Mouse (Mus musculus) kidney, postnatal 14 days (tissue): ENCODE results near the gene Znhit2.
"Not testable (repeated sequence)": the region's sequence is repeated elsewhere in the genome, so short reads cannot be mapped to it uniquely, and the experiment has no call there.

Experiments used
- DNase-seq: peaks from one replicate; pipeline ENCODE4 v3.0.0; 2022; ENCODE audit warnings: mixed read lengths

The Znhit2 gene

DNA sequence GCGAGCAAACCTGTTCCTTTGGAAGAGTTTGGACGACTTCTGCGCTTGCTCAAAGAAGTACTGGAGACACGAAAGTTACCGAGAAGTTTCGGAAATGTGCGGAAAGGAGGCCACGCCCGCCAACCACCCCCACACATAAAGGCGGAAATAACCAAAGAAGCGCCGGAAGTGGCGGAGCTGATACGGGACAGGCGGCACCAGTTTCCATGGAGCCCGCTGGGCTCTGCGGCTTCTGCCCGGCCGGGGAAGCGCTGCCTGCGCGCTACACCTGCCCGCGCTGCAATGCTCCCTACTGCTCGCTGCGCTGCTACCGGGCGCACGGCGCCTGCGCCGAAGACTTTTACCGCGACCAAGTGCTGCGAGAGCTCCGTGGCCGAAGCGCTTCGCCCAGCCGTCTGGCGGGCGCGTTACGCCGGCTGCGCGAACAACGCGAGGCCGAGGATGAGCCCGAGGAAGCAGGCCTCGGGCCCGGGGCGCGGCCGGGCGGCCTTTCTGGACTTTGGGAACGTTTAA is at the start of gene Znhit2:
TSS of gene Znhit2 (plus strand) at position 172 of the 513 bp plus-strand sequence.
- DNase-seq: peak; percentile 96

DNA sequence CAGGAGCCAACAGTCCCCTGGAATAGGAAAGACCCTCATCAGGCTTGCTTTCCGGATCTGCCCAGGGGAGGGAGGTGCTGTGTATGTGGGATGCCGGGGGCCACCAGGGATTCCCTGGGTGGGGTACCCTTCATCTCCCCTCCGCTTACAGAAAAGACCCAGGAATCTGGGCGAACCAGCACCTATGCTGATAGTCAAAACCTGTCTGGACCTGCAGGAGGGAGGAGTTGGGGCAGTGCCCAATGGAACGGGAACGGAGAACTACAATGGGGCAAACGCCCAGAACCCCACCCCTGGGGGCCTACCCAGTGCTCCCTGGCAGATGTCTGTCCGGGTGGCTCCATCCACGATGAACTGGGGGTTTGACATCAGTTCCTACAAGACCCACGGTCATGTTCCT is 47.3 kb upstream of the Znhit2 start:
- DNase-seq: no peak

DNA sequence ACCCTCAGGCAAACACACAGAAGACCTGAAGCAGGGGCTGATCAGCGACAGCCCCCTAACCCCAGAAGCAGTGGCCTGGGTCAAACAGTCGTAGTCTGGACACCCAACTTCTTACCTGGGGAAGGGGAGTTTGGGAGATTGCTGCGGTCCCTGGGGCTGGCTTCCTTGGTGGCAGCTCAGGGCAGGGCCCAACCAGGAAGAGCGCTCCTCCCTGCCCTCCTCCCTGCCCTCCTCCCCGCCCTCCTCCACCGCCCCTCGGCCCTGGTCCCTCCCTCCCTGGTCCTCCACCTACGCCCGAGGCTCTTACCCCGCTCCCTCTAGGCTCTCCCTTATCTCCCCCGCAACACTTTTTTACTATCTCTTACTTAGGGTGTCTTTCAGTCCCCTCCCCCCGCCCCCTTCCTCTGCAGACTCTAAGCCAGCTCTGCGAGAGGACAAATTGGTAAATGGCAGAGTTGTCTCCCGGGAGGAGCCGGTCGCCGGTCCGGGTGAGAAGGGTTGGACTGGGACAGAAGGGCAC is 45.9 kb upstream of the Znhit2 start:
- peak; percentile 54 for DNase-seq

GRCm38 (mm10) chr19:6015511-6016315 is 45.3 kb upstream of the Znhit2 start, which contains the start of gene Capn1:
TSS of gene Capn1 (minus strand) at chr19:6015897.
- peak; percentile 82 for DNase-seq

- DNase-seq: no peak
Observed at GRCm38 (mm10) chr19:6016532-6016931, 44.5 kb upstream of the Znhit2 start.

DNA sequence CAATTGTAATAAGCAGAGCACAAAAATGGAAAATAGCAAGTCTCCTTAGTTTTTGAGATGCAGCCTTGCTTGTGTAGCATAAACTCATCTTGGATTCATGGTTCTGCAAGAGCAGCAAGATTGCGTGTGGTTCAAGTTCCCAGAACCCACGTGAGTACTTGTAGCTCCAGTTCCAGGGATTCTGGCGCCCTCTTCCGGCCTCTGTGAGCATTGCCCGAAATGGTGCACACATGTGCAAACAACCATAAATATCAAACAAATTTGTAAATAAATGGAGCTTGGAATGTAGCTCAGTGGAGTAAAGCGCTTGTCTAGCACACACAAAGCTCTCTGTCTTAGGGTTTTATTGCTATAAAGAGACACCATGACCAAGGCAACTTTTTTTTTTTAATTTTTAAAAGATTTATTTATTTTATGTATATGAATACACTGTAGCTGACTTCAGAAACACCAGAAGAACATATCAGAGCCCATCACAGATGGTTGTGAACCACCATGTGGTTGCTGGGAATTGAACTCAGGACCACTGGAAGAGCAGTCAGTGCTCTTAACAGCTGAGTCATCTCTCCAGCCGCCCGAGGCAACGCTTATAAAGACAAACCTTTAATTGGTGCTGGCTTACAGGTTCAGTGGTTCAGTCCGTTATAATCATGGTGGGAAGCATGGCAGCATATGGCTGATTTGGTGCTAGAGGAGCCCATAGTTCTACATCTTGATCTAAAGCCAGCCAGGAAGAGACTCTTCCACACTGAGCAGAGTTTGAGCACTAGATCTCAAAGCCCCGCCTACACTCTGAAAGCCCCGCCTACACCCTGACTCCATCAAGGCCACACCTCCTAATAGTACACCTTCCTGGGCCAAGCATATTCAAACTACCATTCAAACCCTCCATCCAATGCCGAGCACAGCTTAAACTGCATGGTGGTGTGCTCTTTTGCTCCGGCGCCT is 42.6 kb upstream of the Znhit2 start:
- DNase-seq: peak; percentile 90

GRCm38 (mm10) chr19:6020276-6020675 is 40.7 kb upstream of the Znhit2 start:
- no peak for DNase-seq

DNA sequence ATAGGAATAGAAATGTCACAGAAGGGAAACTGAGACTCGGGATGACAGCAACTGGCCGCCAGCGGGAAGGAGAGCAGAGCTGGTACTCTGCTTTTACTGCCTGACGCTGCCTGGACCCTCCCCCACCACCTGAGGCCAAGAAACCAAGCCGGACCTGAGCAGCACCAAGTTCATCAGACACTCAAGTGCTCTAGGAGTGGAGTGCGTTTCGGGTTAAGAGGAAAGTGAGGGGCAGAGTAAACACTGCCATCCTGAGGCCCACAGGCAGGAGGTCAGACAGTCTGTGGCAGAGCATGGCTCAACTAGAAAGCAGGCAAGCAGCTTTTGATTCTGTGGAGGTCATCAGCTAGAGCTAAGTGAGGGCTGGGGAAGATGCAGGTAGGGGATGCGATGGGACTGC is 37.9 kb upstream of the Znhit2 start:
- no peak for DNase-seq

DNA sequence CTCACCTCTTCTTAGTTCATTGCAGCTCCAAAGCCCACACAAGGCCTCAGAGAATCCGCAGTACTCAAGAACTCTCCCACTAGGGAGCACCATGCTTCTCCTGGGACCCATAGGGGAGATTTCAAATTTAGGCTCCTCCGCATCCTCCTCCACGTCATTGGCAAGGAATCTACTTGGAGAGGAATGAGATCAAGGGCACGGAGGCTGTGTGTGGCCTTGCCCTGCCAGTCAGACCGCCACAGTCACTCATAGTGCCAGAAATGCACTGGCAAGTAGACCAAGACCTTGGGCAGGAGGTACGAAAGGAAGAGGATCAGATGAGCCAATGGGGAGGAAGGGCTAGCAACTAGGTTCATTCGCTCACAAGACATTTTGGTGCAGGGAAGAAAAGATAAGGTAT is 37.1 kb upstream of the Znhit2 start:
- no peak for DNase-seq

GRCm38 (mm10) chr19:6028991-6029390 is 32.0 kb upstream of the Znhit2 start:
- no peak for DNase-seq

DNA sequence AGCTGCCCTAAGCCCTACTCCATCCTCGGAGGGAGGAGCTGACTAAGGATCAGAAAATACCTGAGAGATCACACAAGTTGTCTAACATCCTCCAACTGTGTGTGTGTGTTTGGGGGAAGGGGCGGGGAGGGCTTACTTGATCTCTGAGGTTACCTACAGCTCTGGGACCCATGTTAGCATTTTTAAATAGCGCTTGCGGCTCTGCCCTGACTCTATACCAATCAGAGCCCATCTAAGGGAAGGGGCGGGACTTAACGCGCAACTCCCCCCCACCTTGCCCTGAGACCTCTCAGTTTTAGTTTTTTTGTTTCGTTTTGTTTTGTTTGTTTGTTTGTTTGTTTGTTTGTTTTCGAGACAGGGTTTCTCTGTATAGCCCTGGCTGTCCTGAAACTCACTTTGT is 31.6 kb upstream of the Znhit2 start:
- DNase-seq: no peak

GRCm38 (mm10) chr19:6030520-6031280 is 30.3 kb upstream of the Znhit2 start:
- no peak for DNase-seq

DNA sequence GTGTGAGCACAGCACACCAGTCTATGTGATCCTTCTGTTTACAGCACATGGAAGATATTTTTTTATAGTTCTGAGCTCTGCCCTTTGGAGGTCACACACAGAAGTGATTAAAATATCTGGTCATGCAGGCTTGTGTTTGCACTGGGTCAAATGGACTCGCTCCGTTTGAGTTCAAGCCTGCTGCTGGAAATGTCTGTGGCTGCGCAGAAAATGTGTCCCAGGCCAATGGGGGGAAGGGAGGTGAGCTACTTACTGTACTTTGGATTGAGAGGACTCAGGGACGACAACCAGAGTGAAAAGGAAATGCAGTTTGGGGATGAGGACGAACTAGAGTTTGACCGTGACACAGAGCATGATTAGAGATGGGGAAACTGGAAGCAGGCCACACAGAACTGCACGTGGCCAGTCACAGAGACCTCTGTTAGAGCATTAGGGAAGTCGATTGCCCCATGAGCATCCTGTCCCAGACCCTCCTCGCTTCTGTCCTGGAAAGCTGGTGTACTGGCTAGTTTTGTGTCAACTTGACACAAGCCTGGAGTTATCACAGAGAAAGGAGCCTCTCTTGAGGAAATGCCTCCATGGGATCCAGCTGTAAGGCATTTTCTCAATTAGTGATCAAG is 24.9 kb upstream of the Znhit2 start:
- no peak for DNase-seq

GRCm38 (mm10) chr19:6037695-6038094 is 23.3 kb upstream of the Znhit2 start:
- no peak for DNase-seq

DNA sequence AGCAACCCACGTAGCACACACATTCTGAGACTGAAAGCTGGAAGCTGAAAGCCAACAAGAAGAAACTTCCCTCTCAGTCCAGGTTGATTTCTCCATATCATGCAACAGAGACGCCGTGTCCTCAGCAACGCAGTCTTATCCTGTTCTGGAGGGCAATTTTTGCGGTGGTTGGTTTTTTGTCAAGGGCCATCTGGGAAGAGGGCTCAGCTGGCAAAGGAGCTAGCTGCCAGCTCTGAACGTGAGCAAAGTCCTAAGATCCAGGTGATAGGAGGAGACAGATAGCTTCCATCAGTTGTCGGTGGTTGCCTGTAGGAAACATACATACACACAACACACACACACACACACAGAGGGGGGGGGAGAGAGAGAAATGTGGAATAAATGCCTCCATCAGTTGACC is 22.7 kb upstream of the Znhit2 start:
- no peak for DNase-seq

DNA sequence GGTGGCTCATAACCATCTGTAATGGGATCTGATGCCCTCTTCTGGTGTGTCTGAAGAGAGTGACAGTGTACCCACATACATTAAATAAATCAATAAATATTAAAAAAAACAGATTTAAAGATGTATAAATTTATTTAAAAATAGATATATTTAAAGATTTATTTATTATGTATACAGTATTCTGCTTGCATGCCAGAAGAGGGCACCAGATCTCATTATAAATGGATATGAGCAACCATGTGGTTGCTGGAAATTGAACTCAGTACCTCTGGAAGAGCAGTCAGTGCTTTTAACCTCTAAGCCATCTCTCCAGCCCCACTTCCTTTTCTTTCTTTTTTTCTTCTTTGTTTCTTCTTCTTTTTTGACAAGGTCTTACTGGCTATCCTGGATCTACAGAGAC is 21.0 kb upstream of the Znhit2 start:
- no peak for DNase-seq

DNA sequence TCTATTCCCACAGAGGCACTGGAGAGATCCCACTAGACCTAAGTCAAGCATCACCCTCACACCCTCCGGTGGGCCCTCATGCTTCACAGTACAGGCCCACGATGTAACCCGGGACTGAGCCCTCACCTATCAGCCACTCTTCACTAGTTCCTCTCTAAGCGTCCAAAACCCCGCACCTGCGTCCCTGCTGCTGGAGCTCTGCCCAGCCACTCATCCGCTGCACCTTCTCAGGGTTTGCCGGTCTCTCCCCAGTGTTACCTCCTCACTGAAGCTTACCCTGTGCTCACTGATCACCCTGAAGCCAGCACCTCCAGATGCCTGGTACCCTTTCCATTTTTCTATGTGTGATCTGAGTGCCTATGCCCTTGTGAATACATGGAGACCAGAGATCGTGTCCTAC is 18.7 kb upstream of the Znhit2 start:
- no peak for DNase-seq

- not testable (repeated sequence) for DNase-seq
Observed at GRCm38 (mm10) chr19:6044102-6044501, 16.9 kb upstream of the Znhit2 start.

GRCm38 (mm10) chr19:6045366-6046293 is 15.4 kb upstream of the Znhit2 start:
- no peak for DNase-seq

DNA sequence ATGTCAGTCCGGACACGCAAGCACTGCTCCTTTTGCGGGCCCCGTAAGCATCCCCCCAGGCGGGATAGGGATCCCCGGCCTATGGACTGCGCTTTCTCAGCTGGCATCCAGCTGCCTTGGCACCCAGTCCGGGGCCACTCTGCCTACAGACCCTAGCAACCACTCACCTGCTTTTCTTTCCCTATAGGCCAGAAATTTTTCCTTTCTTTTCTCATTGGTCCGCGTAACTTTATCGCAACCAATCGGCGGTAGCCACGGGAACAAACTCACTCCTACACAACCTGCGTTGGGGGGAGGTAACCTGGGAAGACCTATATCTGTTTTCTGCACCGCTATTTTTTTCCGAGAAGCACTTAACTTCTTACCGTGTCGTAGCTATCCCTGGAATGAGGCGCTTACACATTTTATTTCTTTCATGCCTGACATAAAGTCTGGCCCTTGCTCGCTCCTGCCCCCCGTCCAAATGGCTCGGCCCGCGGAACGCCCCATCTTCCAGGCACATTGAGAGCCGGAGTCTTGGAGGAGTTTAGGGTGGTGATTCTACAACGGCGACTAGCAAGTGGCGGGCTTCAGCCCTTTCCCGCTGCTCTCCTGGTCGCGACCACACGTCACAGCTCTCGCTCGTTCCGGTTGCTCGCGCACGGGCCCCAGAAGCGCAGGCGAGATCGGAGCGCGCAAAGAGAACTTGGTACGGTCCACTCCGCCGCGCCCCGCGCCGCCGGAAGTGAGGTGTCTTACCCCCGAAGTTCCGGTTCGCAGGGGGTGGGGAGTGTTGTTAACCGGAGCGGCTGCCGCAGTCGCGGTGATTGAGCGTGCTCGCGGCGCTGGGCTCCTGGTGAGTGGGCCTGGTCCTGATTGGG is 14.5 kb upstream of the Znhit2 start, which contains the start of gene Syvn1:
TSS of gene Syvn1 (plus strand) at position 283 of the 860 bp plus-strand sequence.
- peak; percentile 94 for DNase-seq
